Mouse (Mus musculus) stomach, embryonic 14.5 days (tissue): Measurements from ENCODE around the gene Tctex1d4. TPM values are rescaled to one million over a fixed set of nuclear protein-coding genes. Genes with fewer than 3 reads are reported as not detected.
A peak's percentile ranks its signal among the peaks of the same experiment; 100 is the strongest.

Source experiments
- ATAC-seq: fragments of 200-750 bp; cut with Nextera tagmentation; 2 replicates; pipeline ENCODE4 v1.8.0; 2017; ENCODE audit warnings: low read depth, moderate TSS enrichment; ENCODE audit not compliant: insufficient number of reproducible peaks, insufficient read depth, low FRiP score
- H3K27ac ChIP-seq: fragments of 300-500 bp; sonication (generic); 2 replicates; pipeline ENCODE4 v1.5.1; 2014; ENCODE audit warnings: mild to moderate bottlenecking, low read length, moderate library complexity, mixed read lengths
- H3K27me3 ChIP-seq: fragments of 300-500 bp; sonication (generic); 2 replicates; pipeline ENCODE4 v1.6.1; 2014; ENCODE audit warnings: low read length, control low read depth, mixed read lengths; ENCODE audit not compliant: control insufficient read depth, insufficient read depth
- H3K36me3 ChIP-seq: fragments of 300-500 bp; sonication (generic); 2 replicates; pipeline ENCODE4 v1.6.1; 2014; ENCODE audit warnings: mild to moderate bottlenecking, control low read depth, low read length, moderate library complexity, mixed read lengths; ENCODE audit not compliant: control insufficient read depth, insufficient read depth
- H3K4me1 ChIP-seq: fragments of 300-500 bp; sonication (generic); 2 replicates; pipeline ENCODE4 v1.6.1; 2014; ENCODE audit warnings: low read length, control low read depth, mixed read lengths; ENCODE audit not compliant: control insufficient read depth, insufficient read depth
- H3K4me2 ChIP-seq: fragments of 300-500 bp; sonication (generic); replicated peaks from 2 replicates; pipeline ENCODE4 v1.6.1; 2014; ENCODE audit warnings: low read depth, low read length, control low read depth
- H3K4me3 ChIP-seq: fragments of 300-500 bp; sonication (generic); 2 replicates; pipeline ENCODE4 v1.5.1; 2014; ENCODE audit warnings: low read depth, low read length, control low read depth
- H3K9ac ChIP-seq: fragments of 300-500 bp; sonication (generic); replicated peaks from 2 replicates; pipeline ENCODE4 v1.6.1; 2014; ENCODE audit warnings: low read depth, mild to moderate bottlenecking, control low read depth, low read length, moderate library complexity, mixed read lengths
- H3K9me3 ChIP-seq: fragments of 300-500 bp; sonication (generic); 2 replicates; pipeline ENCODE4 v1.6.1; 2016; ENCODE audit warnings: low read depth, low read length, control low read depth; ENCODE audit not compliant: control insufficient read depth
- WGBS: fragments of 180-500 bp; shearing (Covaris S2); extraction: QIAGEN DNeasy Blood & Tissue Kit; methylation state at CpG from one replicate; pipeline ENCODE4 v1.1.7; 2014; 5-methylcytosine and 5-hydroxymethylcytosine counted together
- polyA plus RNA-seq: library from polyadenylated mRNA; unstranded; fragments of >200 nt; fragmentation: Nextera tagmentation; extraction: Ambion mirVana; gene quantifications from 2 replicates; pipeline ENCODE4 v1.2.1, GENCODE M21; 2014

Gene Tctex1d4
- polyA plus RNA-seq = not detected in 2 replicates

DNA sequence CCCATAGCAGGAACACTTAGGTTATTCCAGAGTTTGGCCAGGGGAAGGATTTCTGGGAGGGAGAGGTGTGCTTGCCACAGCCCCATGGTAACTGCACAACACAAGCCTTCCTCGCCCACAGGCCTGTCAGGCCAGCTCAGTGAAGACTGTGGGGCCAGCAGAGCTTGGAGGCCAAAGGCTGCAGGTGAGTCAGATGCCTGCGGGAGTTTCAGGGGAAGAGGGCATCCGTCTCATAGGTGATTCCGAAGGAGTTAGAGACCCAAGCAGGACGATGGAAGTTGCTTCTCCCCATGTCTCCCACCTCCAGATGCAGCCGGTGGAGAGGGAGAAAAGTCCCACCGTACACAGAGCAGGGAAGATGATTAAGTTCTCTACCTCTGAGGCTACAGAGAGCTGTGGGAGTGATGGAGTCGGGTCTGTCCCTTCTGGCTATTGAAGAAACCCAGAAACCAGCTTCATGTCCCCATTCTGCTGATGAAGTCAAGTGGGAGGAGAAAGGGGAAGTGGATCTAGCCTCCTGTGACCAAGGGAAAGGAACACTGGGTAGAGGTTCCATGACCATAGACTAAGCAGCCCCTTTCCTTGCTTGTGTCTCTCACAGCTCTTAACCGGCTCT is at the start of gene Tctex1d4:
Gene Tctex1d4, plus strand, starts transcription at position 120 of the 616 bp plus-strand sequence.
- Histone ChIP-seq H3K9me3 (no peaks in the 10 kb centered on the region), H3K27me3 (no peaks in the 10 kb centered on the region), H3K36me3 (peaks cover 7% of the 10 kb centered on the region; the same call in 1 of the 2 replicates), H3K4me3 (no peak within 1 kb of the TSS), H3K9ac (peak within 1 kb of the TSS; percentile 6; the same call in 1 of the 2 replicates), H3K4me2 (no peak within 1 kb of the TSS), H3K4me1 (peaks cover 17% of the 10 kb centered on the region), H3K27ac (peak within 1 kb of the TSS; percentile 88)
- 88% methylated on average over 9 of the region's 9 CpGs for WGBS
- no peak for ATAC-seq

DNA sequence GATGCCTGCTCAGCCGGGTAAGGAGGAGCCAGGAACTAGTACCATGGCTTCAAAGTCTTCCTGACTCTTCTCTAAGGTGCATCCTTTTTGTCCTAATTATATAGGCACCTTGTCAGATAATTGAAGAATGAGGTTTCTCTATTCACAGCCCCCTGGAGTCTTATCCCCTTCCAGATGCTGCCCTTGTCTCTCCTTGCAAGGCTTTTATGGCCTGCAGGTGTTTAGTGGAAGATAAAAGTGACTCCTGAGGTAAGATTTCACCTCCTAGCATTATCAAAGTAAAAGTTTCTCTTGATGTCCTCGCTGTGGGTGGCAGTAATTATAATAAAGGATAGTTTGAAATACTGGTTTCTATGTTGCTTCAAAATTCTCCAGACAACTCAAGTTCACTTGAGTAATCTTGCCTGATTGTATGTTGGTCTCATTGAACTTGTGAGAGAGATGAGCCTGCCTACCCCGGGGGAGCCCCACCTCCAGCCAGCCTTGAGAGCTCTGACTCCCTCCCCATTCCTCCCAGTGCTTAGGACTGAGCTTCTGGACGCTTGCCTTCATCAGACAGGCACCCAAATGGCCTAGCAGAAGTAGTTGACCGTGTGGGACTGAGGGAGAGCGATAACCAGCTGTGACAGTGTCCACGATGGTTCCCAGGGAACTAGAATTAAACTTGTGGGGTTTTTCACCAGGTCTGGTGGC is 38.5 kb upstream of the Tctex1d4 start:
- no peak overlapping the region for H3K27ac ChIP-seq
- H3K4me3 ChIP-seq = no peak overlapping the region
- peaks cover 8% of the 10 kb centered on the region; the same call in 1 of the 2 replicates for H3K4me1 ChIP-seq
- no peak overlapping the region for H3K9ac ChIP-seq
- WGBS = 85% methylated on average over 7 of the region's 7 CpGs
- H3K4me2 ChIP-seq = no peak overlapping the region
- H3K9me3 ChIP-seq = no peaks in the 10 kb centered on the region
- ATAC-seq = no peak
- peaks cover 14% of the 10 kb centered on the region for H3K36me3 ChIP-seq
- no peaks in the 10 kb centered on the region for H3K27me3 ChIP-seq

DNA sequence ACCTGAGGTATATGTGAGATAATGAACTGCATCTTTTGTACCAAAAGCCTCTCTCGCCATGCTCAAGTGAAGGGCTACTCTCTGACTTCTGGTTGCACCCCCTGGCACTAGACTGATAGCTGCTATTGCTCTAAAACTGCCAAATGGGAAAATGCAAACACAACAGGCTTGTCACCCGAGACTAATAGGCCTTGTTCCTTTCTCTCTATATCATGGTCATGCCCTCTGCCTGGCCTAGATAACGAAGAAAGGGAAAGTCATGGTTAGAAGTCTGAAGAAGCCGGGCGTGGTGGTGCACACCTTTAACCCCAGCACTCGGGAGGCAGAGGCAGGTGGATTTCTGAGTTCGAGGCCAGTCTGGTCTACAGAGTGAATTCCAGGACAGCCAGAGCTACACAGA is 36.0 kb upstream of the Tctex1d4 start:
- Histone ChIP-seq H3K27ac (no peak overlapping the region; the same call in 1 of the 2 replicates), H3K4me1 (peaks cover 8% of the 10 kb centered on the region), H3K9me3 (no peaks in the 10 kb centered on the region), H3K4me2 (no peak overlapping the region), H3K4me3 (no peak overlapping the region), H3K9ac (no peak overlapping the region), H3K27me3 (no peaks in the 10 kb centered on the region), H3K36me3 (peaks cover 10% of the 10 kb centered on the region)
- no peak for ATAC-seq
- WGBS = 63% methylated on average over 7 of the region's 7 CpGs

GRCm38 (mm10) chr4:117094626-117095361 is 31.8 kb upstream of the Tctex1d4 start:
- Histone ChIP-seq H3K4me1 (peaks cover 16% of the 10 kb centered on the region), H3K36me3 (peaks cover under 1% of the 10 kb centered on the region; the same call in 1 of the 2 replicates), H3K9ac (no peak overlapping the region), H3K9me3 (no peaks in the 10 kb centered on the region), H3K4me3 (no peak overlapping the region), H3K27ac (peak overlapping the region; percentile 66), H3K4me2 (no peak overlapping the region), H3K27me3 (no peaks in the 10 kb centered on the region)
- 58% methylated on average over 3 of the region's 3 CpGs for WGBS
- ATAC-seq = no peak

DNA sequence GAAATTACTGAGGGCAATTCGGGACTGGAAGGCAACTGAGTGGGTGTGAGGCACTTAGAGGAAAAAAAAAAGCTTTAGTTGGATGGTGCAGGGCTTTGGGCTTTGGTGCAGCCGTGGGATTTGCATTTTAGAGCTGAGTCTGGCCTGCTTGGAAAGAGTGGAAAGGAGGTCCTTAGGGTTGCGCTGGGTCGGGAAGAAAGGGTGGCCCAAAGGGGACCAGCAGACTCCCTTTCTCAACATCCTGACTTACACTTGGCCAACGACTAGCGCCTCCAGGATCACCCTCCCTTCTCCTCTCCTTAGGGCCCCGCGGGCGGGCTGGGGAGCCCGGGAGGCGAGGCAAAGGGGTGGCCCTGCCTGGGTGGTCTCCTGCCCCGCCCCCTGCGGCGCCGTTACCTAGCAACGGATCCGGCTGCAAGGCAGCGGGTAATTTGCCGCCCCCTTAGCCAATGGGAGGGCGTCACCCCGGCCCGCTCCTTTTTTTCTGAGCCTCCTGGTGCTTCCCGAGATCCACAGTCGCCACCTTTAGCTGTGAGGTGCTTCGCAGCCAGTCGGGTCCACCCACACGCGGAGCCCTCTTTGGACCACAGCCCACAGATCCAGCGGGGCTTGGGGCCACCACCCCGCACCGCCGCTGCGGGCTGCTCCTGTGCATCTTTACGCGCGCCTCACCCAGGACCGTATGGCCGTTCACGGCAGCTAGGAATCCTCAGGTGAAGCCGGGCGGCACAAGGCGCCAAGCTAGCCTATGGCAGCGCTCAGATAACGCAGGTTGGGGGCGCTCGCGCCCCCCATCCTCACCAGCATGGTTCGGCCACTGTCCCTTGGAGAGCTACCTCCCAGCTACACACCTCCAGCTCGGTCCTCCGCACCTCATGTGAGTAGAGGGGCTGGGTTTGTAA is 30.8 kb upstream of the Tctex1d4 start, which contains the start of gene Ptch2:
Gene Ptch2, plus strand, starts transcription at position 525 of the 902 bp plus-strand sequence.
- Histone ChIP-seq H3K9ac (peak within 1 kb of the TSS; percentile 22), H3K9me3 (no peaks in the 10 kb centered on the region), H3K4me1 (peaks cover 9% of the 10 kb centered on the region; the same call in 1 of the 2 replicates), H3K27me3 (no peaks in the 10 kb centered on the region), H3K27ac (peak within 1 kb of the TSS; percentile 66), H3K36me3 (peaks cover 3% of the 10 kb centered on the region; the same call in 1 of the 2 replicates), H3K4me2 (peak within 1 kb of the TSS; percentile 82), H3K4me3 (peak within 1 kb of the TSS; percentile 48)
- peak; percentile 78 for ATAC-seq
- under 1% methylated on average over 44 of the region's 50 CpGs for WGBS

DNA sequence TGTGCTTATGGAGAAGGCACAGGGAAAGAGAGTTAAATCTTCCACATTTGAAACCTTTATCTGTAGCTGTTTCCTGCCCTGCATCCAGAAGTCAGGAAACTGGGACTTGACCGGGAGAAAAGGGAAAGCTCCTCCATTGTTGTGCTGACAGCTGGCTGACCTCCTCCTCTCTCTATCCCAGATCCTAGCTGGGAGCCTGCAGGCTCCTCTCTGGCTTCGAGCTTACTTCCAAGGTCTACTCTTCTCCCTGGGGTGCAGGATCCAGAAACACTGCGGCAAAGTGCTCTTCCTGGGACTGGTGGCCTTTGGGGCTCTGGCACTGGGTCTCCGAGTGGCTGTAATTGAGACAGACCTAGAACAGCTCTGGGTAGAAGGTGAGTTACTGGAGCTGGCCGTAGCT is 29.9 kb upstream of the Tctex1d4 start:
- Histone ChIP-seq H3K27me3 (no peaks in the 10 kb centered on the region), H3K4me3 (peak overlapping the region; percentile 48), H3K27ac (peak overlapping the region; percentile 66), H3K4me2 (peak overlapping the region; percentile 82), H3K9ac (peak overlapping the region; percentile 22; the same call in 1 of the 2 replicates), H3K36me3 (peaks cover 6% of the 10 kb centered on the region; the same call in 1 of the 2 replicates), H3K9me3 (no peaks in the 10 kb centered on the region), H3K4me1 (peaks cover 9% of the 10 kb centered on the region; the same call in 1 of the 2 replicates)
- 6% methylated on average over 5 of the region's 5 CpGs for WGBS
- no peak for ATAC-seq

GRCm38 (mm10) chr4:117097969-117098763 is 28.4 kb upstream of the Tctex1d4 start:
- ATAC-seq = peak; percentile 39; the same call in 1 of the 2 replicates
- Histone ChIP-seq H3K9ac (no peak overlapping the region), H3K27ac (peak overlapping the region; percentile 82), H3K4me1 (peaks cover 9% of the 10 kb centered on the region; the same call in 1 of the 2 replicates), H3K4me3 (0 out of 2 replicates have a peak overlapping the region, but pooled peaks have one; percentile 48), H3K36me3 (peaks cover 6% of the 10 kb centered on the region; the same call in 1 of the 2 replicates), H3K4me2 (peak overlapping the region; percentile 82), H3K27me3 (no peaks in the 10 kb centered on the region), H3K9me3 (no peaks in the 10 kb centered on the region)
- WGBS = 42% methylated on average over 8 of the region's 8 CpGs
